Mouse (Mus musculus) intestine, embryonic 16.5 days (tissue): Measurements from ENCODE around the gene Ppp1r21. TPM values are rescaled to one million over a fixed set of nuclear protein-coding genes. Genes with fewer than 3 reads are reported as not detected.

Source experiments
- ATAC-seq: fragments of 200-750 bp; cut with Nextera tagmentation; 2 replicates; pipeline ENCODE4 v1.8.0; 2017; ENCODE audit warnings: moderate TSS enrichment, moderate library complexity
- H3K27ac ChIP-seq: fragments of 300-500 bp; sonication (generic); 2 replicates; pipeline ENCODE4 v1.5.1; 2014; ENCODE audit warnings: mild to moderate bottlenecking, low read length
- H3K27me3 ChIP-seq: fragments of 300-500 bp; sonication (generic); replicated peaks from 2 replicates; pipeline ENCODE4 v1.6.1; 2014; ENCODE audit warnings: low read length, control low read depth, mixed read lengths; ENCODE audit not compliant: control insufficient read depth, insufficient read depth
- H3K36me3 ChIP-seq: fragments of 300-500 bp; sonication (generic); 2 replicates; pipeline ENCODE4 v1.6.1; 2014; ENCODE audit warnings: low read length, control low read depth; ENCODE audit not compliant: control insufficient read depth, insufficient read depth
- H3K4me1 ChIP-seq: fragments of 300-500 bp; sonication (generic); 2 replicates; pipeline ENCODE4 v1.6.1; 2014; ENCODE audit warnings: low read length, control low read depth, mixed read lengths; ENCODE audit not compliant: control insufficient read depth, insufficient read depth
- H3K4me2 ChIP-seq: fragments of 300-500 bp; sonication (generic); 2 replicates; pipeline ENCODE4 v1.6.1; 2014; ENCODE audit warnings: low read depth, low read length, control low read depth
- H3K4me3 ChIP-seq: fragments of 300-500 bp; sonication (generic); 2 replicates; pipeline ENCODE4 v1.5.1; 2014; ENCODE audit warnings: mild to moderate bottlenecking, low read length
- H3K9ac ChIP-seq: fragments of 300-500 bp; sonication (generic); 2 replicates; pipeline ENCODE4 v1.6.1; 2014; ENCODE audit warnings: low read depth, low read length
- H3K9me3 ChIP-seq: fragments of 300-500 bp; sonication (generic); 2 replicates; pipeline ENCODE4 v1.6.1; 2016; ENCODE audit warnings: low read length, control low read depth; ENCODE audit not compliant: control insufficient read depth
- WGBS: fragments of 180-500 bp; shearing (Covaris S2); extraction: QIAGEN DNeasy Blood & Tissue Kit; methylation state at CpG from one replicate; pipeline ENCODE4 v1.1.7; 2014; 5-methylcytosine and 5-hydroxymethylcytosine counted together
- polyA plus RNA-seq: library from polyadenylated mRNA; unstranded; fragments of >200 nt; fragmentation: Nextera tagmentation; extraction: Ambion mirVana; gene quantifications from 2 replicates; pipeline ENCODE4 v1.2.1, GENCODE M21; 2015

Ppp1r21 gene
- polyA plus RNA-seq, 1 experiment from 2014 or later = 17.8 TPM

DNA sequence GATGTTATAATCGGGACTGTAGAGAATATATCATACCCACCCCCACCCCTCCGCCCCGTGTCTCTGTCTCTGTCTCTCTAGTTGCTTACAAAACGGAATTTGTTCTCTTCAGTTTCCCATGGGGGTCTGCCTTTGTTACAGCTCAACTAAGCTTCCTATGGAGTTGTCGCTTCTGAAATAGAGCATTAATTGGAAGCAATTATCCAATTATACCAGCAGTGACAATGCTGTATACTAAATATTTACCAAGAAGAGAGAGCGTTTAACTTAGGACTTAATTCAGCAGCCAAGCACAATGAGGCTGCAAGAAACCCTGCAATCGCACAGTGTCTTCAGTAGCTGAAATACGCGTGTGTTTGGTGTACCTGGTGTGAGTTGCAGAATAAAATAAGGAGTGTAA is 36.4 kb upstream of the Ppp1r21 start:
- 77% methylated on average over 9 of the region's 9 CpGs for WGBS
- no peaks in the 10 kb centered on the region for H3K9me3 ChIP-seq
- ATAC-seq = no peak

GRCm38 (mm10) chr17:88494121-88494771 is 35.7 kb upstream of the Ppp1r21 start:
- no peaks in the 10 kb centered on the region for H3K9me3 ChIP-seq
- peaks cover 9% of the 10 kb centered on the region for H3K36me3 ChIP-seq
- no peaks in the 10 kb centered on the region for H3K4me1 ChIP-seq
- H3K9ac ChIP-seq = no peak overlapping the region
- no peaks in the 10 kb centered on the region for H3K27me3 ChIP-seq
- WGBS = 67% methylated on average over 14 of the region's 14 CpGs
- no peak overlapping the region for H3K4me3 ChIP-seq
- no peak overlapping the region for H3K4me2 ChIP-seq
- no peak for ATAC-seq
- no peak overlapping the region for H3K27ac ChIP-seq

More for the DNA sequence above, 36.4 kb upstream of the Ppp1r21 start:
- peaks cover 9% of the 10 kb centered on the region for H3K36me3 ChIP-seq
- no peak overlapping the region for H3K4me2 ChIP-seq
- no peak overlapping the region for H3K9ac ChIP-seq
- no peak overlapping the region for H3K27ac ChIP-seq
- H3K27me3 ChIP-seq = no peaks in the 10 kb centered on the region
- no peak overlapping the region for H3K4me3 ChIP-seq
- H3K4me1 ChIP-seq = no peaks in the 10 kb centered on the region

- WGBS = 70% methylated on average over 10 of the region's 10 CpGs
- H3K9ac ChIP-seq = no peak overlapping the region
- H3K9me3 ChIP-seq = no peaks in the 10 kb centered on the region
- ATAC-seq = no peak
- H3K36me3 ChIP-seq = peaks cover 9% of the 10 kb centered on the region
- no peaks in the 10 kb centered on the region for H3K4me1 ChIP-seq
- H3K27me3 ChIP-seq = no peaks in the 10 kb centered on the region
- H3K27ac ChIP-seq = no peak overlapping the region
- no peak overlapping the region for H3K4me3 ChIP-seq
- H3K4me2 ChIP-seq = no peak overlapping the region
Observed at GRCm38 (mm10) chr17:88494772-88495132, 35.2 kb upstream of the Ppp1r21 start.

GRCm38 (mm10) chr17:88498090-88498682 is 31.7 kb upstream of the Ppp1r21 start:
- Histone ChIP-seq H3K9me3 (no peaks in the 10 kb centered on the region), H3K4me1 (no peaks in the 10 kb centered on the region), H3K4me3 (no peak overlapping the region), H3K9ac (no peak overlapping the region), H3K4me2 (no peak overlapping the region), H3K27me3 (no peaks in the 10 kb centered on the region), H3K36me3 (0 out of 2 replicates have a peak, but pooled peaks cover 7% of the 10 kb centered on the region), H3K27ac (no peak overlapping the region)
- no peak for ATAC-seq
- WGBS = 83% methylated on average over 5 of the region's 5 CpGs

DNA sequence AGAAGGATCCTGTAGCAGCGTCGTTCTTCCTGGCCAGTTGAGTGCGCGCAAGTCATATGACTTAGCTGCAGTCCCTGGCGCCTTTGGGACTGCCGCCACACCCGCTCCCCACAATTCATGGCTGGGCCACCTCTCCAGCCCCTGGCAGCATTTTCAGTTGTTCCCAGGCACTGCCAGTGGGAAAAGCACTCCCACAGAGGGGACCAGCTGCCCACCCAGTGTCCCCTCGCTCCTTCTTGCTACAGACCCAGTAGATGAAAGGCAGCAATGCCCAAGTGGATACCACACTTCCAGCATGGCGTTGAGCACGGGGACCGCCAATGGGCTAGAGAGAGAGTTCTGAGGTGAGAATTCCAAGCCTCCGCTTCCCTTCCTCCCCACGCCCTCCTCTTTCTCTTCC is 25.9 kb upstream of the Ppp1r21 start:
- H3K27ac ChIP-seq = peak overlapping the region; percentile 46; the same call in 1 of the 2 replicates
- no peaks in the 10 kb centered on the region for H3K9me3 ChIP-seq
- H3K27me3 ChIP-seq = no peaks in the 10 kb centered on the region
- no peak for ATAC-seq
- H3K4me3 ChIP-seq = no peak overlapping the region
- 91% methylated on average over 13 of the region's 13 CpGs for WGBS
- no peak overlapping the region for H3K9ac ChIP-seq
- H3K4me2 ChIP-seq = no peak overlapping the region
- H3K36me3 ChIP-seq = 0 out of 2 replicates have a peak, but pooled peaks cover 7% of the 10 kb centered on the region
- peaks cover 8% of the 10 kb centered on the region; the same call in 1 of the 2 replicates for H3K4me1 ChIP-seq

- Histone ChIP-seq H3K36me3 (0 out of 2 replicates have a peak, but pooled peaks cover 2% of the 10 kb centered on the region), H3K4me3 (no peak overlapping the region), H3K4me1 (peaks cover 9% of the 10 kb centered on the region; the same call in 1 of the 2 replicates), H3K27me3 (no peaks in the 10 kb centered on the region), H3K9me3 (no peaks in the 10 kb centered on the region), H3K4me2 (no peak overlapping the region), H3K9ac (no peak overlapping the region), H3K27ac (peak overlapping the region; percentile 20; the same call in 1 of the 2 replicates)
- 45% methylated on average over 10 of the region's 10 CpGs for WGBS
- ATAC-seq = no peak
Observed at GRCm38 (mm10) chr17:88505275-88505723, 24.6 kb upstream of the Ppp1r21 start.

- Histone ChIP-seq H3K27me3 (no peaks in the 10 kb centered on the region), H3K36me3 (no peaks in the 10 kb centered on the region), H3K27ac (no peak overlapping the region), H3K4me3 (no peak overlapping the region), H3K9ac (no peak overlapping the region), H3K9me3 (no peaks in the 10 kb centered on the region), H3K4me1 (peaks cover 9% of the 10 kb centered on the region; the same call in 1 of the 2 replicates), H3K4me2 (no peak overlapping the region)
- 92% methylated on average over 15 of the region's 15 CpGs for WGBS
- no peak for ATAC-seq
Observed at GRCm38 (mm10) chr17:88505941-88506340, 24.0 kb upstream of the Ppp1r21 start.

GRCm38 (mm10) chr17:88507376-88507775 is 22.5 kb upstream of the Ppp1r21 start:
- H3K9ac ChIP-seq = no peak overlapping the region
- H3K4me3 ChIP-seq = no peak overlapping the region
- 80% methylated on average over 10 of the region's 10 CpGs for WGBS
- H3K9me3 ChIP-seq = no peaks in the 10 kb centered on the region
- H3K36me3 ChIP-seq = no peaks in the 10 kb centered on the region
- ATAC-seq = no peak
- no peak overlapping the region for H3K27ac ChIP-seq
- H3K27me3 ChIP-seq = no peaks in the 10 kb centered on the region
- peaks cover 9% of the 10 kb centered on the region; the same call in 1 of the 2 replicates for H3K4me1 ChIP-seq
- no peak overlapping the region for H3K4me2 ChIP-seq

- Histone ChIP-seq H3K9ac (peak overlapping the region; percentile 53), H3K27me3 (no peaks in the 10 kb centered on the region), H3K4me3 (no peak overlapping the region), H3K4me2 (peak overlapping the region; percentile 49), H3K27ac (no peak overlapping the region), H3K4me1 (peaks cover 9% of the 10 kb centered on the region; the same call in 1 of the 2 replicates), H3K36me3 (no peaks in the 10 kb centered on the region), H3K9me3 (no peaks in the 10 kb centered on the region)
- peak; percentile 73 for ATAC-seq
- 25% methylated on average over 12 of the region's 12 CpGs for WGBS
Observed at GRCm38 (mm10) chr17:88508846-88509508, 20.9 kb upstream of the Ppp1r21 start.
